Mouse (Mus musculus): Measurements from ENCODE around the gene Xiap.

DNA sequence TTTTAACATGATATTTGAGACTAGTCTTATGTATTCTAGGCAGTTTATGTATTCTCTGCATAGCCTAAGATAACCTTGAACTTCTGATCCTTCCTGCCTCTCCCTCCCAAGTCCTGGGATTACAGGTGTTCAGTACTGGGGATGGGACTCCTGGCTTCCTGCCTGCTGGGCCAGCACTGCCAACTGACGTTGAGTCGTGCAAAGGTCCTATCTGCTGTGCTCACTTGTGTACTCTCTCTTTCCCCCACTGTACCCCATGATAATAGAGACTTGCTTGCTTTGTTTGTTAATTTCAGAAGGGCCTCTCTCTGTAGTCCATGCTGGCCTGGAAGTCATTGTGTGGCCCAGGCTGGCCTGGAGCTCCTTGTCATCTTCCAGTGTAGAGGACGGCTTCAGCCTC lies 45.7 kb upstream of the Xiap start:
- TF ChIP-seq CTCF (IDR thresholded peaks at IDR 0.05; ENCODE audit: borderline replicate concordance, control insufficient read depth, extremely low read depth, insufficient read depth, low read length, poor library complexity) (no peak), POLR2A (IDR thresholded peaks at IDR 0.05; ENCODE audit: control insufficient read depth, extremely low read depth, insufficient read depth, low read length, poor library complexity) (no peak)

Measured in thymus, adult 2 months (tissue).